Mouse (Mus musculus) heart, embryonic 16.5 days (tissue): ENCODE results near the gene Arnt2. TPM values are rescaled to one million over a fixed set of nuclear protein-coding genes. Genes with fewer than 3 reads are reported as not detected.
A peak's percentile ranks its signal among the peaks of the same experiment; 100 is the strongest.

Experiments used
- ATAC-seq: fragments of 200-750 bp; cut with Nextera tagmentation; replicated peaks from 2 replicates; pipeline ENCODE4 v1.8.0; 2017; ENCODE audit warnings: moderate number of reproducible peaks; ENCODE audit not compliant: insufficient read depth, low FRiP score; ENCODE audit errors: extremely low read depth
- H3K27ac ChIP-seq: fragments of 300-500 bp; sonication (generic); 2 replicates; pipeline ENCODE4 v1.5.1; 2014; ENCODE audit warnings: mild to moderate bottlenecking, low read length, control low read depth, moderate library complexity
- H3K27me3 ChIP-seq: fragments of 300-500 bp; sonication (generic); 2 replicates; pipeline ENCODE4 v1.6.1; 2014; ENCODE audit warnings: low read length, mixed read lengths; ENCODE audit not compliant: control insufficient read depth, insufficient read depth
- H3K36me3 ChIP-seq: fragments of 300-500 bp; sonication (generic); 2 replicates; pipeline ENCODE4 v1.6.1; 2014; ENCODE audit not compliant: control insufficient read depth, insufficient read depth
- H3K4me1 ChIP-seq: fragments of 300-500 bp; sonication (generic); 2 replicates; pipeline ENCODE4 v1.6.1; 2014; ENCODE audit warnings: low read length, mixed read lengths; ENCODE audit not compliant: control insufficient read depth, insufficient read depth
- H3K4me2 ChIP-seq: fragments of 300-500 bp; sonication (generic); 2 replicates; pipeline ENCODE4 v1.6.1; 2014; ENCODE audit warnings: low read depth, mild to moderate bottlenecking, control low read depth, low read length
- H3K4me3 ChIP-seq: fragments of 300-500 bp; sonication (generic); 2 replicates; pipeline ENCODE4 v1.5.1; 2014; ENCODE audit warnings: mild to moderate bottlenecking, control low read depth, low read length
- H3K9ac ChIP-seq: fragments of 300-500 bp; sonication (generic); 2 replicates; pipeline ENCODE4 v1.6.1; 2014; ENCODE audit warnings: low read length, control low read depth
- H3K9me3 ChIP-seq: fragments of 300-500 bp; sonication (generic); replicated peaks from 2 replicates; pipeline ENCODE4 v1.6.1; 2016; ENCODE audit warnings: low read length; ENCODE audit not compliant: control insufficient read depth
- WGBS: fragments of 180-500 bp; shearing (Covaris S2); extraction: QIAGEN DNeasy Blood & Tissue Kit; methylation state at CpG from one replicate; pipeline ENCODE4 v1.1.7; 2014; 5-methylcytosine and 5-hydroxymethylcytosine counted together
- polyA plus RNA-seq: library from polyadenylated mRNA; unstranded; fragments of >200 nt; fragmentation: Nextera tagmentation; extraction: Ambion mirVana; gene quantifications from 2 replicates; pipeline ENCODE4 v1.2.1, GENCODE M21; 2015

Arnt2 gene
- polyA plus RNA-seq, 1 experiment from 2014 or later: 1.2 TPM

GRCm38 (mm10) chr7:84240406-84240805 lies 169.6 kb downstream of the Arnt2 start:
- Histone ChIP-seq H3K4me2 (no peak overlapping the region), H3K4me1 (no peaks in the 10 kb centered on the region), H3K4me3 (no peak overlapping the region), H3K9ac (no peak overlapping the region), H3K36me3 (no peaks in the 10 kb centered on the region), H3K9me3 (no peaks in the 10 kb centered on the region), H3K27ac (no peak overlapping the region), H3K27me3 (no peaks in the 10 kb centered on the region)
- no peak for ATAC-seq
- 60% methylated on average over 3 of the region's 3 CpGs for WGBS

GRCm38 (mm10) chr7:84237655-84238054 lies 172.3 kb downstream of the Arnt2 start:
- no peaks in the 10 kb centered on the region for H3K9me3 ChIP-seq
- H3K4me2 ChIP-seq: no peak overlapping the region
- no peak for ATAC-seq
- no peak overlapping the region for H3K9ac ChIP-seq
- 70% methylated on average over 4 of the region's 4 CpGs for WGBS
- no peaks in the 10 kb centered on the region for H3K4me1 ChIP-seq
- no peaks in the 10 kb centered on the region for H3K27me3 ChIP-seq
- no peaks in the 10 kb centered on the region for H3K36me3 ChIP-seq
- H3K4me3 ChIP-seq: no peak overlapping the region
- no peak overlapping the region for H3K27ac ChIP-seq

GRCm38 (mm10) chr7:84231396-84231795 lies 178.6 kb downstream of the Arnt2 start:
- H3K4me2 ChIP-seq: no peak overlapping the region
- no peak for ATAC-seq
- H3K27me3 ChIP-seq: no peaks in the 10 kb centered on the region
- WGBS: 70% methylated on average over 4 of the region's 4 CpGs
- H3K4me3 ChIP-seq: no peak overlapping the region
- H3K9me3 ChIP-seq: no peaks in the 10 kb centered on the region
- no peak overlapping the region for H3K9ac ChIP-seq
- no peaks in the 10 kb centered on the region for H3K4me1 ChIP-seq
- no peak overlapping the region for H3K27ac ChIP-seq
- no peaks in the 10 kb centered on the region for H3K36me3 ChIP-seq

- 58% methylated on average over 1 of the region's 1 CpGs for WGBS
- no peak for ATAC-seq
Observed at GRCm38 (mm10) chr7:84227652-84228051, 182.3 kb downstream of the Arnt2 start.

GRCm38 (mm10) chr7:84226909-84227308 lies 183.1 kb downstream of the Arnt2 start:
- Histone ChIP-seq H3K4me2 (no peak overlapping the region), H3K9ac (no peak overlapping the region), H3K9me3 (no peaks in the 10 kb centered on the region), H3K27ac (no peak overlapping the region), H3K4me3 (no peak overlapping the region), H3K36me3 (no peaks in the 10 kb centered on the region), H3K27me3 (no peaks in the 10 kb centered on the region), H3K4me1 (no peaks in the 10 kb centered on the region)
- WGBS: 83% methylated on average over 3 of the region's 3 CpGs
- ATAC-seq: no peak

More at GRCm38 (mm10) chr7:84227652-84228051, 182.3 kb downstream of the Arnt2 start:
- H3K9ac ChIP-seq: no peak overlapping the region
- no peak overlapping the region for H3K4me2 ChIP-seq
- H3K4me1 ChIP-seq: no peaks in the 10 kb centered on the region
- no peaks in the 10 kb centered on the region for H3K9me3 ChIP-seq
- H3K27me3 ChIP-seq: no peaks in the 10 kb centered on the region
- no peak overlapping the region for H3K4me3 ChIP-seq
- H3K36me3 ChIP-seq: no peaks in the 10 kb centered on the region
- no peak overlapping the region for H3K27ac ChIP-seq

GRCm38 (mm10) chr7:84212112-84212511 lies 197.9 kb downstream of the Arnt2 start:
- no peak for ATAC-seq
- 17% methylated on average over 1 of the region's 1 CpGs for WGBS
- Histone ChIP-seq H3K36me3 (no peaks in the 10 kb centered on the region), H3K27me3 (no peaks in the 10 kb centered on the region), H3K4me3 (no peak overlapping the region), H3K27ac (peak overlapping the region; percentile 37), H3K9ac (no peak overlapping the region), H3K4me1 (peaks cover 19% of the 10 kb centered on the region), H3K4me2 (no peak overlapping the region), H3K9me3 (no peaks in the 10 kb centered on the region)

- no peak overlapping the region for H3K9ac ChIP-seq
- no peaks in the 10 kb centered on the region for H3K27me3 ChIP-seq
- no peak overlapping the region for H3K4me3 ChIP-seq
- WGBS: 35% methylated on average over 10 of the region's 10 CpGs
- ATAC-seq: no peak
- H3K27ac ChIP-seq: 0 out of 2 replicates have a peak overlapping the region, but pooled peaks have one; percentile 42
- H3K4me2 ChIP-seq: no peak overlapping the region; the same call in 1 of the 2 replicates
- H3K36me3 ChIP-seq: no peaks in the 10 kb centered on the region
- no peaks in the 10 kb centered on the region for H3K9me3 ChIP-seq
- peaks cover 19% of the 10 kb centered on the region for H3K4me1 ChIP-seq
Observed at GRCm38 (mm10) chr7:84210585-84211291, 199.2 kb downstream of the Arnt2 start.

GRCm38 (mm10) chr7:84203981-84204380 lies 206.0 kb downstream of the Arnt2 start:
- Histone ChIP-seq H3K4me2 (no peak overlapping the region), H3K27me3 (no peaks in the 10 kb centered on the region), H3K4me3 (no peak overlapping the region), H3K27ac (no peak overlapping the region), H3K9me3 (no peaks in the 10 kb centered on the region), H3K4me1 (0 out of 2 replicates have a peak, but pooled peaks cover 8% of the 10 kb centered on the region), H3K36me3 (no peaks in the 10 kb centered on the region), H3K9ac (no peak overlapping the region)
- ATAC-seq: no peak
- 35% methylated on average over 3 of the region's 3 CpGs for WGBS

GRCm38 (mm10) chr7:84201151-84202068 lies 208.6 kb downstream of the Arnt2 start:
- ATAC-seq: no peak
- H3K27ac ChIP-seq: no peak overlapping the region
- 71% methylated on average over 13 of the region's 13 CpGs for WGBS

More at GRCm38 (mm10) chr7:84201151-84202068, 208.6 kb downstream of the Arnt2 start:
- H3K36me3 ChIP-seq: no peaks in the 10 kb centered on the region
- 0 out of 2 replicates have a peak, but pooled peaks cover 8% of the 10 kb centered on the region for H3K4me1 ChIP-seq
- no peak overlapping the region for H3K9ac ChIP-seq
- H3K4me3 ChIP-seq: no peak overlapping the region
- no peaks in the 10 kb centered on the region for H3K27me3 ChIP-seq
- no peaks in the 10 kb centered on the region for H3K9me3 ChIP-seq
- H3K4me2 ChIP-seq: no peak overlapping the region
